In genomic region chr8:98566661-98567060, GRCm38 (mm10) we compare ENCODE assay signal across 14 mouse cellular contexts.
"Had no signal": no experiment of that assay in that cellular context is flagged by ENCODE, and none has a peak within 500 bp of the region (broad histone marks: within the 10 kb centered on the region; RNA-seq: fewer than 3 reads in every experiment).

No protein-coding gene starts in this region.

- ATAC-seq: midbrain, embryonic 15.5 days had no signal

- DNase-seq: kidney, postnatal 10 days; kidney, postnatal 4 days; liver; lung, embryonic 14.5 days; thymus, postnatal 4 days had no signal

- H3K9ac ChIP-seq: limb, embryonic 12.5 days; liver, embryonic 15.5 days; lung, embryonic 14.5 days; midbrain, embryonic 15.5 days; neural tube, embryonic 12.5 days had no signal

- H3K4me3 ChIP-seq: layer of hippocampus, adult 2 months; limb, embryonic 12.5 days; liver, embryonic 15.5 days; megakaryocyte, embryonic 14.5 days; midbrain, embryonic 15.5 days; neural tube, embryonic 12.5 days had no signal

- H3K27me3 ChIP-seq: limb, embryonic 12.5 days; liver, embryonic 15.5 days; megakaryocyte, embryonic 14.5 days; midbrain, embryonic 15.5 days; neural tube, embryonic 12.5 days had no signal

- H3K4me2 ChIP-seq: limb, embryonic 12.5 days; liver, embryonic 15.5 days; lung, embryonic 14.5 days; midbrain, embryonic 11.5 days; midbrain, embryonic 15.5 days; neural tube, embryonic 12.5 days had no signal

- H3K27ac ChIP-seq: layer of hippocampus, adult 2 months; limb, embryonic 12.5 days; liver, embryonic 15.5 days; macrophage; midbrain, embryonic 15.5 days; neural tube, embryonic 12.5 days; stomach, postnatal 0 days had no signal

- H3K36me3 ChIP-seq: limb, embryonic 12.5 days; liver, embryonic 15.5 days; midbrain, embryonic 15.5 days; neural tube, embryonic 12.5 days had no signal

- H3K9me3 ChIP-seq: limb, embryonic 12.5 days; liver, embryonic 15.5 days; megakaryocyte, embryonic 14.5 days; midbrain, embryonic 15.5 days; neural tube, embryonic 12.5 days had no signal

- H3K4me1 ChIP-seq: limb, embryonic 12.5 days; liver, embryonic 15.5 days; megakaryocyte, embryonic 14.5 days; midbrain, embryonic 15.5 days; neural tube, embryonic 12.5 days had no signal
